Mouse (Mus musculus): ENCODE data around the gene Ablim2. TPM values are rescaled to one million over a fixed set of nuclear protein-coding genes. Genes with fewer than 3 reads are reported as not detected.

Gene Ablim2
- polyA plus RNA-seq, 1 experiment, result 2.2 TPM

DNA sequence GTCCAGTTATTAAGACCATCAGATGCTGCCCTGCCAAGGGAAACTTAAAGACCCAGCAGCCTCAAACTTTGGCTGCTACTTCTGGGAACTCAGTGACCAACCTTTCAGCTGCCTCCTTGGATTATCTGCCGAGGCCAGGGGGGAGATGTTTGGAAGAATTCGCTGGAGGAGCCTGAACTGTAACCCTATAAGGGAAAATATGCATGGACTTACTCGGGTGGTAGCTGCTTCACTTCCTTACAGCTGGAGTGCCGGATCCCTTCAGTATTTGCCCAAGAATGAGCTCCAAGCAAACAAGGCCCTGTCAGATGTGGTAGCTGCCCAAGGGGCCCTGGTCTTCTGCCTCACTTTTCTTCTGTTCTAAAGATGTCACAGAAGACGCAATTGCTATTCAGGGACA, 173.6 kb downstream of the Ablim2 start:
- H3K27ac ChIP-seq (ENCODE audit: control insufficient read depth, insufficient read depth, low read depth, low read length, poor library complexity), result no peak overlapping the region
- no peaks in the 10 kb centered on the region for H3K4me1 ChIP-seq (ENCODE audit: control insufficient read depth, insufficient read depth, low read length)
- WGBS, result 75% methylated on average over 5 of the region's 5 CpGs
- TF ChIP-seq POLR2A (IDR thresholded peaks at IDR 0.05; ENCODE audit: borderline replicate concordance, control insufficient read depth, low read depth, low read length) (no peak), CTCF (IDR thresholded peaks at IDR 0.05; ENCODE audit: control insufficient read depth, insufficient read depth, low read length) (no peak)
- no peak overlapping the region for H3K4me3 ChIP-seq (replicated peaks; ENCODE audit: control insufficient read depth, low read depth, low read length)

DNA sequence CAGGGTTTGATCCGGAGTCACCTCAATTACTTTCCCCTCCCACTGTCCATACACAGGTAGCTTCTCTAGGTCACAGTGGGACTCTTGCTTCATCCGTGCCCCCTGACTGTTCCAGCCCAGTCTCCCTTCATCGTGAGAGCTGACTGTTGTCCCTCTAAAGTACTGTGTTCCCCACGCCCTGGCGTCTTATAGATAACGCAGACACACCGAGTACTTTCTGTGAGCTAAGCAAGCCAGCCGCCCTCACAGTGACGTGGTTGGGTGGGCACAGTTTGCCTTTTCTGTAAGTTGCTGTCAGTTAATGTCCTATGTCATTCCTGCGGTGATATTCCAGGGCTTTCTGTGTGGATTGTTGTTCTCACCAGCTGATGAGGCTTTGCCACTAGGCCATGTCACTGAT, 175.4 kb downstream of the Ablim2 start:
- 78% methylated on average over 10 of the region's 10 CpGs for WGBS
- no peak overlapping the region for H3K4me3 ChIP-seq (replicated peaks; ENCODE audit: control insufficient read depth, low read depth, low read length)
- H3K4me1 ChIP-seq (ENCODE audit: control insufficient read depth, insufficient read depth, low read length), result no peaks in the 10 kb centered on the region
- no peak overlapping the region for H3K27ac ChIP-seq (ENCODE audit: control insufficient read depth, insufficient read depth, low read depth, low read length, poor library complexity)
- TF ChIP-seq POLR2A (IDR thresholded peaks at IDR 0.05; ENCODE audit: borderline replicate concordance, control insufficient read depth, low read depth, low read length) (no peak), CTCF (IDR thresholded peaks at IDR 0.05; ENCODE audit: control insufficient read depth, insufficient read depth, low read length) (no peak)

Other genes starting within 250 kb of the Ablim2 start
- gene Cpz, start 232.2 kb upstream of the Ablim2 start, polyA plus RNA-seq (2011; ENCODE audit: insufficient read depth, insufficient read length, low replicate concordance, missing spikeins), result not detected in 2 replicates
- 2.4 and 3.0 TPM in 2 replicates for gene Trmt44, start 182.8 kb upstream of the Ablim2 start, polyA plus RNA-seq (2011; ENCODE audit: insufficient read depth, insufficient read length, low replicate concordance, missing spikeins)
- gene Acox3, start 174.8 kb upstream of the Ablim2 start, polyA plus RNA-seq (2011; ENCODE audit: insufficient read depth, insufficient read length, low replicate concordance, missing spikeins), result 16.7 and 35.8 TPM in 2 replicates
- 1.8 TPM in 1 of 2 replicates, not detected in the other for gene Htra3, start 78.1 kb upstream of the Ablim2 start, polyA plus RNA-seq (2011; ENCODE audit: insufficient read depth, insufficient read length, low replicate concordance, missing spikeins)
- 7.9 and 18.9 TPM in 2 replicates for gene Sh3tc1, start 17.9 kb upstream of the Ablim2 start, polyA plus RNA-seq (2011; ENCODE audit: insufficient read depth, insufficient read length, low replicate concordance, missing spikeins)
- gene Afap1, start 135.4 kb downstream of the Ablim2 start, polyA plus RNA-seq (2011; ENCODE audit: insufficient read depth, insufficient read length, low replicate concordance, missing spikeins), result 1.8 and 5.4 TPM in 2 replicates

Measured in bone marrow, adult 2 months (tissue).